Mouse (Mus musculus) embryonic fibroblast, embryonic 13.5 days (primary cell): Measurements from ENCODE around the gene P2rx4. TPM values are rescaled to one million over a fixed set of nuclear protein-coding genes. Genes with fewer than 3 reads are reported as not detected.

Experiments used
- H3K27ac ChIP-seq: 2 replicates; pipeline ENCODE4 v1.5.1; 2012; ENCODE audit warnings: low read length, control low read depth, inconsistent platforms; ENCODE audit not compliant: insufficient read depth
- H3K4me1 ChIP-seq: 2 replicates; pipeline ENCODE4 v1.6.1; 2011; ENCODE audit warnings: low read length; ENCODE audit not compliant: control insufficient read depth, insufficient read depth
- H3K4me3 ChIP-seq: 2 replicates; pipeline ENCODE4 v1.5.1; 2011; ENCODE audit warnings: mild to moderate bottlenecking, control low read depth, low read length; ENCODE audit not compliant: insufficient read depth
- CTCF ChIP-seq: IDR thresholded peaks from 2 replicates; pipeline ENCODE4 v1.5.1; 2011; ENCODE audit warnings: mild to moderate bottlenecking, control low read depth, low read length, moderate library complexity, borderline replicate concordance; ENCODE audit not compliant: insufficient read depth
- POLR2A ChIP-seq: IDR thresholded peaks from 2 replicates; pipeline ENCODE4 v1.6.1; 2011; ENCODE audit warnings: low read depth, mild to moderate bottlenecking, control low read depth, low read length, moderate library complexity
- polyA plus RNA-seq: library from polyadenylated mRNA; stranded (reverse); fragments of >200 nt; gene quantifications from 2 replicates; pipeline ENCODE4 v1.2.4, GENCODE M21; 2011; ENCODE audit warnings: low read depth; ENCODE audit not compliant: missing spikeins, insufficient read length

P2rx4 gene
- polyA plus RNA-seq, 1 experiment, result 43.1 TPM

DNA sequence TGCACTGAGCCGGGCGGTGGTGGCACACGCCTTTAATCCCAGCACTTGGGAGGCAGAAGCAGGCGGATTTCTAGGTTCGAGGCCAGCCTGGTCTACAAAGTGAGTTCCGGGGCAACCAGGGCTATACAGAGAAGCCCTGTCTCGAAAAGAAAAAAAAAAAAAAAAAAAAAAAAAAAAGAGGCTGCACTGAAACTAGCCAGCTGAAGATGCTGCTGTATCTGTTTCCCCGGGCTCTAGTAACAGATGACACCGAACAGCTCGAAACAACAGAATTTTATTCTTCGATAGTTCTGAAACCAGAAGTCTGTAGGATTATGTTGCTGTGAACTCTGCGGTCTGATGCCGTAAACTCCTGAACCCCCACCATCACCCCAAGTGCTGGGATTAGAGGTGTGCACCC lies 18.1 kb downstream of the P2rx4 start:
- H3K27ac ChIP-seq, result no peak overlapping the region
- TF ChIP-seq POLR2A, result no peak
- no peak for TF ChIP-seq CTCF
- H3K4me3 ChIP-seq, result no peak overlapping the region
- no peaks in the 10 kb centered on the region for H3K4me1 ChIP-seq

DNA sequence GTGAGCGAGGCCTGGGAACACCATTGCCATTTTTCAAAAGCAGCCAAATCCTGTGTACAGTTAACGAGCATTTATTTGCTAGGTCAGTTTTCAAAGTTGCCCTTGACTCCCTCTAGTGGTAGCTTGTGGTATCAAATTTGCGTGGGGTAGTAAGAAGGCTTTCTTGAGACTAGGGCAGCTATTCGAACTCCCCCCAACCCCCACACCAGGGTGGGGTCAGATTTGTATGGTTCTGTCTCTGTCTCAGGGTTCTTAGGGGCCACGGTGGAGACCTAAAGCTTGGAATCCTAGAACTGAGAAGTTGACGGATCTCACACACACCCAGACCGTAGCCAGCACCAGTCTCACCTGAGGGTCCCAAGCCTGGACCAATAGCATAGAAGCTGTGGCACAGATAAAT lies 18.7 kb downstream of the P2rx4 start:
- H3K27ac ChIP-seq, result no peak overlapping the region
- no peak overlapping the region for H3K4me3 ChIP-seq
- no peak for TF ChIP-seq POLR2A
- TF ChIP-seq CTCF, result no peak
- no peaks in the 10 kb centered on the region for H3K4me1 ChIP-seq

DNA sequence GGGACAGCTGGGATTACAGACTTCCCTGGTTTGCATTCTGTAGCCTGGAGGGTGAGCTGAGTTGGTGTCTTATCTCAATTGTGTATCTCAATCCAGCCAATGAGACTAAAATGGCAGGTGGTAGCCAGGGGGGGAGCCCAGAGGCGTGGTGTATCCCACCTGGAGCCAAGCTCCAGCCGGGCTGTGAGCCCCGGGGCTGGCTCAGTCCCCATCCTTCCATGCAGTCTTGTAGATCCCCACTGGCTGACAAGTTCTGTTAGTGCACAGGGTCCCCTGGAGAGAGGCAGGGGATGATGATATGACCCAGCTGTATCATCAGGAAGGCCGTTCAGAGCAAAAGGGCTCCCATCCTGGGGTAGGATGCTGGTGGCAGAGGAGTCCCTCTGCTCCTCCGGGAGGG lies 19.3 kb downstream of the P2rx4 start:
- Histone ChIP-seq H3K4me3 (no peak overlapping the region), H3K27ac (no peak overlapping the region), H3K4me1 (no peaks in the 10 kb centered on the region)
- TF ChIP-seq POLR2A (no peak), CTCF (no peak)

DNA sequence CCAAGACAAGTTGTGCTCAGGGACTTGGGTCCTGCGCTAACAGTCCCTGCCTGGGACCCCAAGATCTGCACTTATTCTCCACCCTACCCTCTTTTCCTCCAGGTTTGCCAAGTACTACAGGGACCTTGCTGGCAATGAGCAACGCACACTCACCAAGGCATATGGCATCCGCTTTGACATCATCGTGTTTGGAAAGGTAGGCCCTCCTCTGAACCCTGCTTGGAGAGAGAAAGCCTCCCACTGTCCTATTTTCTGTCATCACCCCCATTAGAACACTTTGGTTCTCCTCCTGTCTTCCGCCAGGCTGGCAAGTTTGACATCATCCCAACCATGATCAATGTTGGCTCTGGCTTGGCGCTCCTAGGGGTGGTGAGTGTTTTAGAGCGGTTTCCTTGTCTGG lies 19.8 kb downstream of the P2rx4 start:
- Histone ChIP-seq H3K4me1 (peaks cover 2% of the 10 kb centered on the region; the same call in 1 of the 2 replicates), H3K4me3 (no peak overlapping the region)
- no peak for TF ChIP-seq CTCF
- TF ChIP-seq POLR2A, result no peak

DNA sequence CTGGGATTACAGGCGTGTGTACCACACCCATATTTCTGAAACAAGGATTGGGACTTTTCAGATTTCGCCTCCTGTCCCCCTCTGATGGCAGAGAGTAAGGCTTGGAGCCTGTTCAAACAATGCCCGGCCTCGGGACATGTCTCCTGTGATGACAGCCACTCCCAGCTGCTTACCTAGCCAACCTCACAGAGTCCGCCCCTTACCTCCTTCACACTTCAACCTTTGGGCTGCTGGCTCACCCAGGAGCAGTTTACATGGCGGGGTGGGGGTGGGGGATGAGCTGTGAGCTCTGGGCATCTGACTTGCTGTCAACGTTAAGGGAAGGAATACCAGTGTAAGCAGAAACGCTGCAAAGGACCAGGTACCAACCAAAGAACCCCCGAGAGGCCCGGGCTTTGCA lies 23.4 kb downstream of the P2rx4 start:
- TF ChIP-seq CTCF, result no peak
- TF ChIP-seq POLR2A, result no peak
- Histone ChIP-seq H3K4me1 (peaks cover 5% of the 10 kb centered on the region; the same call in 1 of the 2 replicates), H3K27ac (no peak overlapping the region), H3K4me3 (no peak overlapping the region)

More for the DNA sequence above, 19.8 kb downstream of the P2rx4 start:
- H3K27ac ChIP-seq, result no peak overlapping the region

DNA sequence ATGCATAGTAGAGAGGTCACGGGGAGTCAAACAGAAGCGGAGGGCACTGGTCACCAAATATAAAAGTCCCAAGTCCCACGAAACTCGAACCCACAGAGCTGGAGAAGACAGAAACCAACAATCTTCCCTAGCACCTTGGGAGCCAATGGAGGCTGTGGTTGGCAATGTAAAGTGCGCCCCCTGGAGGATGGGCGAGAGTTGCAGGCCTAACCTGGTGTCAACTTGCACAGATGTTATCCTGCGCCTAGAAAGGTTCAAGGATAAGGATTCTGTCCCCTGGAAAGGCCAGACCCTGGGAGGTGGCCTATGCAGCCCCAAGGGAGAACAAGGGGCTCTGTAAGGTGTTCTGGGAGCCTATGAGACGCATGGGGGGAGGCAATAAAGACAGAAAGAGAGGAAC lies 24.0 kb downstream of the P2rx4 start:
- H3K4me3 ChIP-seq, result no peak overlapping the region
- TF ChIP-seq POLR2A, result no peak
- TF ChIP-seq CTCF, result peak; percentile 77
- H3K27ac ChIP-seq, result peak overlapping the region; percentile 51
- peaks cover 5% of the 10 kb centered on the region; the same call in 1 of the 2 replicates for H3K4me1 ChIP-seq

DNA sequence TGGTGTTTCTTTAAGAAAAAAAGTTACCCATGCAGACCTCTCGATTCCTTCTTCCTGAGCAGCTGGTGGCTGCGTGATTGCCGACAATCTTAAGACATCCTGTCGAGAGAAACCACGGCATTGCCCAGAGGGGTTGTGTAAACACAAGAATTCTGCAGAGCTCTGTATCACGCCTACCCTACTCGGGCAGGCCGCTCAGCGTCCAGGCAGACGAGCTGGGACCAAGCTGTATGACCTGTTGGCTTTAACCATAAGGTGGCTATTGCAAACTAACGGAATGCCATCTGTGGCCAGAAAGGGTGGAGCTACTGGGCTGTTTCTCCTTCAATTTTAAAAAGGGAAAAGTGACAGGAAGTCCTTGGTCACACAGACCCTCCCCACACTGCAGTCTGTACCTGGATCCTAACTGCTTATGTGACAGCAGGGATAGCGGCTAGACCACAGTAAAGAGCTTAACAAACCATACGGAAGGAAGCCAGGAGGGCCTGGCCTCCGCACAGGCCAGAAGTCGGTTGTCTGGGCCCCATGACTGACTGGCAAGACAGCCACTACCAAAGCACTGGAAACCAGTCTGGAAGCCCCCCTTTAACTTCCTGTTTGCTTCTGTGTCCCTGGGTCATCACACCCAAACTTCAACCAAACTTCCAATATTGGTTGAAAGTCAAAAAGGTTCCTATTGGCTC lies 24.8 kb downstream of the P2rx4 start:
- H3K4me1 ChIP-seq, result peaks cover 5% of the 10 kb centered on the region; the same call in 1 of the 2 replicates
- no peak overlapping the region for H3K4me3 ChIP-seq
- H3K27ac ChIP-seq, result peak overlapping the region; percentile 70
- no peak for TF ChIP-seq POLR2A
- no peak for TF ChIP-seq CTCF

DNA sequence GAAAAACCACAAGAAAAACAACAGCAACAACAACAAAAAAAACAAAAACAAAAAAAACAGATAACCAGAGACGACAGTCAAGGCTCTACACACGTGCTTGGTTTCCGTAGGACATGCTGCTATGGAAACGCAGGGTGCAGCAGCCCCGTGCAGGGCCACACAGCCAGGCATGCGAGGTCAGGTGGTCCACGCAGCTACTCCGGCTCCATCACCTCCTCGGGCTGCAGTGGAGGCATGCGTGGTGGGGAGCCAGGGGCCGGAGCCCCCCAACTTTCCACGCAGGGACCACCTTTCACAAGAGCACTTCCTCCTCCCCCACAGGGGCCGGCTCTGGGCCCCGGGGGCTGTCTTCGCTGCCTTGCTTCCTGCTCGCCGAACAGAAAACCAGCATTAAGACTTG lies 26.5 kb downstream of the P2rx4 start:
- TF ChIP-seq CTCF, result no peak
- TF ChIP-seq POLR2A, result no peak
- no peak overlapping the region for H3K27ac ChIP-seq

DNA sequence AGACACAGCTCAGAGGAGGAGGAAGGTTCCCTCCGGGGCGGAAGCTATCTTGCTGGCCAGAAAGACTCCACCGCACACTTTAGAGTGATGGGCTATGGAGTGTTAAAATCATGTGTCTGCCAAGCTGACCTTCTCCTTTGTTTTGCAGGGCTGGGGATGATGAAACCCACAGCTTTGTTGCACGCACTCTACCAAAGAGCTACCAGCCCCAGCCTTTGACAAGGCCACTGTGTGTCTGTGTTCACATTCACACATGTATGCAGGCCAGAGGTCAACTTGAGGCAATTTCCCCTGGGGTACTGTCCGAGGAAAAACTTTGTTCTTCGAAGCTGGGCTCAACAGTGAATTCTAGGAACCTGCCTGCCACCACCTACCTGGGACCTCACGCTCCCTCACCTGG lies 28.5 kb downstream of the P2rx4 start:
- TF ChIP-seq POLR2A (no peak), CTCF (no peak)
- Histone ChIP-seq H3K27ac (no peak overlapping the region), H3K4me3 (no peak overlapping the region), H3K4me1 (peaks cover 5% of the 10 kb centered on the region; the same call in 1 of the 2 replicates)

More for the DNA sequence above, 26.5 kb downstream of the P2rx4 start:
- peaks cover 5% of the 10 kb centered on the region; the same call in 1 of the 2 replicates for H3K4me1 ChIP-seq
- no peak overlapping the region for H3K4me3 ChIP-seq

DNA sequence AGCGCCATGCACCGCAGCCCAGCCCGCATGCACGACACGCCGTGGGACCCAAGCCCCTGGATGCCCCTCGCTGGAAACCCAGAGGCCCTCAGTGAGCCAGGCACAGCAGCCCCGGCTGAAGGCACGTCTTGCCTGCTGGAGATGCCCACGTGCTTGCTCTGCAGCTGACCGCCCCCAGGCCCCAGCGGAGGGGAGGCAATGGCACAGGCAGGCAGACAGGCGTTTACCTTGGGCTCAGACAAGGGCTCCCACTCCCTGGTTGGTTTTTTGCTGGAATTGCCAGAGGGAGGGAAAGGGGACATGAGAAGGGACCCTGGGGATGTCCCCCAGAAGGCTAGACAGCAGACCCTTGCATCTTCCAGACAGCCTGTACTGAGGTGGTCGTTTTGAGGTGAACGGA lies 29.4 kb downstream of the P2rx4 start:
- Histone ChIP-seq H3K27ac (no peak overlapping the region), H3K4me3 (no peak overlapping the region), H3K4me1 (peaks cover 5% of the 10 kb centered on the region; the same call in 1 of the 2 replicates)
- TF ChIP-seq POLR2A (no peak), CTCF (no peak)
